Mouse (Mus musculus) embryo, embryonic 10.5 days (tissue): ENCODE results near the gene Nav3.
"Not testable (repeated sequence)": the region's sequence is repeated elsewhere in the genome, so short reads cannot be mapped to it uniquely, and the experiment has no call there.

Experiments
- DNase-seq: peaks from one replicate; pipeline ENCODE4 v3.0.0-alpha.2; 2015; ENCODE audit warnings: low spot score

The Nav3 gene

GRCm38 (mm10) chr10:110383506-110384229 lies 72.3 kb downstream of the Nav3 start:
- DNase-seq = not testable (repeated sequence)

- DNase-seq = no peak
Observed at GRCm38 (mm10) chr10:110380792-110381191, 75.2 kb downstream of the Nav3 start.

GRCm38 (mm10) chr10:110372724-110373455 lies 83.1 kb downstream of the Nav3 start:
- DNase-seq = no peak

- DNase-seq = no peak
Observed at GRCm38 (mm10) chr10:110352148-110352547, 103.9 kb downstream of the Nav3 start.

- no peak for DNase-seq
Observed at GRCm38 (mm10) chr10:110330030-110330429, 126.0 kb downstream of the Nav3 start.

- DNase-seq = no peak
Observed at GRCm38 (mm10) chr10:110329629-110330028, 126.4 kb downstream of the Nav3 start.

- no peak for DNase-seq
Observed at GRCm38 (mm10) chr10:110322082-110322632, 133.8 kb downstream of the Nav3 start.

- DNase-seq = no peak
Observed at GRCm38 (mm10) chr10:110317275-110317674, 138.7 kb downstream of the Nav3 start.

- DNase-seq = no peak
Observed at GRCm38 (mm10) chr10:110314525-110314924, 141.5 kb downstream of the Nav3 start.

- no peak for DNase-seq
Observed at GRCm38 (mm10) chr10:110313959-110314358, 142.0 kb downstream of the Nav3 start.

GRCm38 (mm10) chr10:110309511-110309910 lies 146.5 kb downstream of the Nav3 start:
- no peak for DNase-seq

GRCm38 (mm10) chr10:110305609-110306008 lies 150.4 kb downstream of the Nav3 start:
- no peak for DNase-seq

GRCm38 (mm10) chr10:110290016-110290623 lies 165.9 kb downstream of the Nav3 start:
- DNase-seq = no peak

GRCm38 (mm10) chr10:110283879-110284278 lies 172.1 kb downstream of the Nav3 start:
- no peak for DNase-seq

GRCm38 (mm10) chr10:110272818-110273217 lies 183.2 kb downstream of the Nav3 start:
- DNase-seq = no peak

- DNase-seq = no peak
Observed at GRCm38 (mm10) chr10:110270561-110270960, 185.4 kb downstream of the Nav3 start.

GRCm38 (mm10) chr10:110242128-110242561 lies 213.9 kb downstream of the Nav3 start:
- DNase-seq = peak; percentile 35

GRCm38 (mm10) chr10:110240667-110241066 lies 215.3 kb downstream of the Nav3 start:
- no peak for DNase-seq

- DNase-seq = no peak
Observed at GRCm38 (mm10) chr10:110233307-110233930, 222.6 kb downstream of the Nav3 start.

GRCm38 (mm10) chr10:110206411-110206810 lies 249.6 kb downstream of the Nav3 start:
- no peak for DNase-seq

GRCm38 (mm10) chr10:110204121-110204697 lies 251.8 kb downstream of the Nav3 start:
- DNase-seq = no peak

- peak; percentile 12 for DNase-seq
Observed at GRCm38 (mm10) chr10:110192881-110193280, 263.1 kb downstream of the Nav3 start.
